Mouse (Mus musculus): ENCODE results near the gene Clspn. TPM values are rescaled to one million over a fixed set of nuclear protein-coding genes. Genes with fewer than 3 reads are reported as not detected.

Gene Clspn
- polyA plus RNA-seq, 1 experiment from 2014 or later = 48.1 TPM

DNA sequence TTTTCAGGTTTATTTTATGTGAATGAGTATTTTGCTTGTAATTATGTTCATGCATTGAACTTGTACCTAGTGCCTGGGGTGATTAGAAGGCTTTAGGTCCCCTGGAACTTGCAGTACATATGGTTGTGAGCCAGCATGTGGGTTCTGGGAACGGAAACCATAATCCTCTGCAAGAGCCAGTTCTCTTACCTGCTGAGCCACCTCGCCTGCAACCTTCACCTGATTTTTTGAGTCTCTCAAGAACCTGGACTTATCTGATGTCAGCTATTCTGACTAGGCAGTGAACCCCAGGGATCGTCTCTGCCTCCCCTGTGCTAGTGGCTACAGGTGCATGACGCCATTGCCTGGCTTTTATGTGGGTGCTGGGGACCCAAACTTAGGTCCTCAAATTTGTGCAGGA, 49.0 kb downstream of the Clspn start:
- Histone ChIP-seq H3K4me1 (peaks cover 15% of the 10 kb centered on the region), H3K4me3 (no peak overlapping the region), H3K9me3 (no peaks in the 10 kb centered on the region), H3K9ac (no peak overlapping the region), H3K36me3 (no peaks in the 10 kb centered on the region), H3K27ac (no peak overlapping the region), H3K27me3 (no peaks in the 10 kb centered on the region), H3K4me2 (no peak overlapping the region)
- ATAC-seq (ENCODE audit: insufficient number of reproducible peaks, insufficient read depth, low FRiP score, low TSS enrichment, low read depth) = no peak
- WGBS = 79% methylated on average over 4 of the region's 4 CpGs

DNA sequence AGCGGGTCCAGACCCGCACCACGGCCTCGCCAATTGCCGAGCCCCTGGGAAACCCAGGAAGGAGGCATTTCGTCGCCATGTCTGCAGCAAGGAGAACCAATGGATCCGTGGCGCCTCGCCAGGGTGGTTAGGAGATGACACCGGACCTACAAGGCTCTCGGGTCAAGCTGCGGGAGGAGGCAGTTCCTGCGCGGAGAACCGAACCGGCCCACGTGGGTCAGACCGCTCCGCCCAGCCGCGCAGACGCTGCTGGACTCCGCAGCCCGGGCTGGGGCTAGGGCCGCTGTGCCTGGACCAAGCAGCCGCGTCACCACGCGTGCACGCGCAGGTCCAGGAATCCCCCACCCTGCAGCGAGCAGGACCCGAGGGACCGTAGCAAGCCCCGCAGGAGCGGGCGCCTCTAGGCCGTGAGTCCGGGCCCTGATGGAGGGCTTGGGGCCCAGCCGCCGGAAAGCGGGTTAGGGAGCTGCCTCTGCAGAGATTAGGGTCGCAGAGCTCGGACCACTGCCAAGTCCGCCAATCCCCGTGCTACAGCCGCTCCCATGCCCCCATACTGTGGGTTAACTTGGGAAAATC, 53.0 kb downstream of the Clspn start, which contains the start of gene 5730409E04Rik:
Gene 5730409E04Rik, plus strand, starts transcription at position 213 of the 576 bp plus-strand sequence.
- ATAC-seq (ENCODE audit: insufficient number of reproducible peaks, insufficient read depth, low FRiP score, low TSS enrichment, low read depth) = peak; percentile 74
- under 1% methylated on average over 48 of the region's 48 CpGs for WGBS
- no peaks in the 10 kb centered on the region for H3K9me3 ChIP-seq
- peak within 1 kb of the TSS; percentile 90 for H3K9ac ChIP-seq
- H3K4me2 ChIP-seq = peak within 1 kb of the TSS; percentile 89
- peaks cover 17% of the 10 kb centered on the region for H3K36me3 ChIP-seq
- H3K4me1 ChIP-seq = peaks cover 3% of the 10 kb centered on the region; the same call in 1 of the 2 replicates
- H3K4me3 ChIP-seq = peak within 1 kb of the TSS; percentile 68
- H3K27ac ChIP-seq = 0 out of 2 replicates have a peak within 1 kb of the TSS, but pooled peaks have one; percentile 33
- H3K27me3 ChIP-seq = no peaks in the 10 kb centered on the region

DNA sequence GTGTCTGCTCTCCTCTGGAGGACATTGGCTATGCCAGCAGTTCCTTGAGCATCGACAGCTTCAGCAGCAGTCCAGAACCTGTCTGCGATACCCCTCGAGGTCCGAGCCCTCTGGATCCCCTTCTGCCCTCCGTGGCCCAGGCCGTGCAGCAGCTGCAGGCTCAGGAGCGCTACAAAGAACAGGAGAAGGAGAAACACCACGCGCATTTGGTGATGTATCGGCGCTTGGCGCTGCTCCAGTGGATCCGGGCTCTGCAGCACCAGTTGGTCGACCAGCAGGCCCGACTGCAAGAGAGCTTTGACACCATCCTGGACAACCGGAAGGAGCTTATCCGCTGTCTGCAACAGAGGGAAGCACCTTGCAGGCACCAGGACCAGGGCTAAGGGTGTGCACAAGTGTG, 55.3 kb downstream of the Clspn start:
- Histone ChIP-seq H3K4me1 (peaks cover 3% of the 10 kb centered on the region; the same call in 1 of the 2 replicates), H3K27me3 (no peaks in the 10 kb centered on the region), H3K9me3 (no peaks in the 10 kb centered on the region), H3K4me3 (no peak overlapping the region), H3K27ac (no peak overlapping the region), H3K36me3 (peaks cover 17% of the 10 kb centered on the region), H3K9ac (no peak overlapping the region), H3K4me2 (no peak overlapping the region)
- ATAC-seq (ENCODE audit: insufficient number of reproducible peaks, insufficient read depth, low FRiP score, low TSS enrichment, low read depth) = no peak
- 93% methylated on average over 17 of the region's 17 CpGs for WGBS

DNA sequence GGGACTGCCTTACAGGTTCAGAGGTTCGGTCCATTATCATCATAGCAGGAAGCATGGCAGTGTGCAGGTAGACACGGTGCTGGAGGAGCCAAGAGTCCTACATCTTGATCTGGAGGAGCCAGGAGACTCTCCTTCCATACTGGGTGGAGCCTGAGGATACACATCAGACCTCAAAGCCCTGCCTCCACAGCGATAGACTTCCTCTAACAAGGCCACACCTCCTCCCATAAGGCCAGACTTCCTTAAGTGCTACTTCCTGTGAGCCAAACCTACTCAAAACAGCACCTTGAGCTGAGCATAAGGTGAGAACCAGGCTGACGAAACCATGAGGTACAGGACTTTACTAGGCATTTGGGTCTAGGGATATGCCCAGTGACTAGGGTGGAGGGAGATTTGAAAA, 59.6 kb downstream of the Clspn start:
- Histone ChIP-seq H3K4me2 (no peak overlapping the region), H3K27me3 (peaks cover 24% of the 10 kb centered on the region), H3K27ac (no peak overlapping the region), H3K36me3 (peaks cover 17% of the 10 kb centered on the region), H3K4me1 (peaks cover 12% of the 10 kb centered on the region), H3K9me3 (no peaks in the 10 kb centered on the region), H3K9ac (no peak overlapping the region), H3K4me3 (no peak overlapping the region)
- ATAC-seq (ENCODE audit: insufficient number of reproducible peaks, insufficient read depth, low FRiP score, low TSS enrichment, low read depth) = no peak
- 84% methylated on average over 4 of the region's 4 CpGs for WGBS

DNA sequence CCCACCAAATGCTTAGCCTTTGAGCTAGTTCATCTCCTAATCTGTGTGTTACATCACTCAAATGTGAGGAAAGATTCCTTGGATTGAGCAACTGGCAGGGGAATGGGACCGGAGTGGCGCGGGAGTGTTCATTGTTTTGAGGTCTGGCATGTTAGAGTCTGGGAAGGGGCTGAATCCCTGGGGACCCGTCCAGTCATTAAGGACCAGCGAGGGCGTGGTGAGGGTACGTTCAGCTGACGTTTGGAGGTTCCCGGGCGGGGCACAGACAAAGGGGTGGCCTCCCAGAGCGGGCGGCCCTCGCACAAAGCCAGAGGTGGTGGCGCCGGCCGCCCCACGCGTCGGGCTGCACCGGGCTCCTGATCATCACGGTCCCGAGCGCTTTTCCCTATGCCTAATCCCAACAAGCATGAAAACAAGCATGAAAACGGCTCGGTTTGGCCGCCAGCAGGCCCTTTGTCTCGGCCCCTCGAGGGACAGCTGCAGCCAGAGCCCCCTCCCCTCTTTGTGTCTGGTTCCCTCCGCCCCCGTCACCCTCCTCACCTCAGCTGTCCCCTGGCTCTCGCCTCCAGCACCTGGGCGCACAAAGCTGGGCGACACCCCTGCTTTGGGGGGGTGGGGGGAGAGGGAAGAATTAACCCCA, 63.1 kb downstream of the Clspn start:
- H3K27ac ChIP-seq = no peak overlapping the region; the same call in 1 of the 2 replicates
- 3% methylated on average over 33 of the region's 33 CpGs for WGBS
- H3K27me3 ChIP-seq = peaks cover 30% of the 10 kb centered on the region
- peak overlapping the region; percentile 77 for H3K4me2 ChIP-seq
- no peaks in the 10 kb centered on the region for H3K36me3 ChIP-seq
- H3K4me3 ChIP-seq = peak overlapping the region; percentile 42
- no peak for ATAC-seq (ENCODE audit: insufficient number of reproducible peaks, insufficient read depth, low FRiP score, low TSS enrichment, low read depth)
- no peaks in the 10 kb centered on the region for H3K9me3 ChIP-seq
- H3K9ac ChIP-seq = peak overlapping the region; percentile 69
- H3K4me1 ChIP-seq = peaks cover 12% of the 10 kb centered on the region

DNA sequence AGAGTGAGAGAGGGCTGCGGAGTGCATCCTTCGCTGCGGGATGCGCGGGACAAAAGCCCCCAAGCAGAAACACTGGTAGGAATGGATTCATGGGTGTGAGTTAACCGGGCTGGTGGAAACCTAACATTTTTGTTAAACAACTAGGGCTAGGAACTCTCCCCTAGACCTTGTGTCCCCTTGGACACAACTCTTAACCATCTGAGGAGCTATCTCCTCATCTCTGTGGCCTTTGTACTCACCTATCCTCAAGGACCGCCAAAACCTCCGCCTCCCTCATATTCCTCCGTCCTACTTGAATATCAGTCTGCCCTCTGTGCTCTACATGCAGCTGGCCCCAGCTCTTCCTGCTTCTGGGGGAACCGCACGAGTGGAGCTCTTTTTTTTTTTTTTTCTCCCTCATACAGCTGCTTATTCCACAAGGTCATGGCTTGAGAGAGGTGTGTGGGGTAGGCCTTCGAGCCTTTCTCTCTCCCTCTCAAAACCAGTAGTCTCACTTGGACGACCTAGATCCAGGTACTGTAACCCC, 63.7 kb downstream of the Clspn start:
- Histone ChIP-seq H3K4me3 (peak overlapping the region; percentile 42), H3K9ac (peak overlapping the region; percentile 69), H3K4me1 (peaks cover 12% of the 10 kb centered on the region), H3K36me3 (no peaks in the 10 kb centered on the region), H3K27ac (no peak overlapping the region), H3K9me3 (no peaks in the 10 kb centered on the region), H3K27me3 (peaks cover 30% of the 10 kb centered on the region), H3K4me2 (peak overlapping the region; percentile 77)
- no peak; the same call in 1 of the 2 replicates for ATAC-seq (ENCODE audit: insufficient number of reproducible peaks, insufficient read depth, low FRiP score, low TSS enrichment, low read depth)
- WGBS = 17% methylated on average over 13 of the region's 13 CpGs

DNA sequence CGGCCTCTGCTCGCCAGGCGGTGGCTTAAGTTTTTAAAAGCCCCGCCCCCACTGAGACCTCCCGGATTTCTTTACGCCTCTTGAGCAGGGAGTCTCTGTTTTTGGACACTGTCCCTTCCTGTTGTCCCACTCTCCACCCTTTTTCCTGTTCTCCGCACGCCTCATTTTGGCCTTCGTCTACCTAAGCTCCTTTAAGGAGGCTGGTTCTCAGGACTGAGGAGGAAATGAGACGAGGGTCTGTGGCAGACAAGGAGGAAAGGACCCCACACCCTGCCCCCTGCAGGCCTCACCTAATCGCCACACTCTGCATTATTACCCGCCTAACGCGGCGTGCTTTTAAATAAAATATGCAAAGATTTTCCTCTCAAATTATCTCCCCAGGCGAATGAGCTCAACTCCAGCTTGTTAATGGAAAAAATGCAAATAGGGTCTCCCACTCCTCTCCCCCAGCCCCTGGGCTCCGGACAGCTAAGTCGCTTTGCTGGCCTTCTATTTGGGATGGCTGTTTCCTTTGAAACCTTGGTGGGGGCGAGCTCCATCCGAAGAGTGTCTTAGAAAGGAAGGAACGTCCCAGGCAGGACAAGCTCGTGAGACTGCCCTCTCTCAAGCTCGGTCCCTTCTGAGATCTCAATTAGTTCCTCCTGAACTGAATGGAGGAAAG, 70.4 kb downstream of the Clspn start:
- H3K4me3 ChIP-seq = peak overlapping the region; percentile 21
- H3K27ac ChIP-seq = no peak overlapping the region
- no peak for ATAC-seq (ENCODE audit: insufficient number of reproducible peaks, insufficient read depth, low FRiP score, low TSS enrichment, low read depth)
- H3K36me3 ChIP-seq = no peaks in the 10 kb centered on the region
- H3K9me3 ChIP-seq = no peaks in the 10 kb centered on the region
- H3K4me2 ChIP-seq = peak overlapping the region; percentile 53
- WGBS = 1% methylated on average over 23 of the region's 23 CpGs
- H3K27me3 ChIP-seq = no peaks in the 10 kb centered on the region; the same call in 1 of the 2 replicates
- peaks cover 11% of the 10 kb centered on the region; the same call in 1 of the 2 replicates for H3K4me1 ChIP-seq
- H3K9ac ChIP-seq = peak overlapping the region; percentile 53; the same call in 1 of the 2 replicates

DNA sequence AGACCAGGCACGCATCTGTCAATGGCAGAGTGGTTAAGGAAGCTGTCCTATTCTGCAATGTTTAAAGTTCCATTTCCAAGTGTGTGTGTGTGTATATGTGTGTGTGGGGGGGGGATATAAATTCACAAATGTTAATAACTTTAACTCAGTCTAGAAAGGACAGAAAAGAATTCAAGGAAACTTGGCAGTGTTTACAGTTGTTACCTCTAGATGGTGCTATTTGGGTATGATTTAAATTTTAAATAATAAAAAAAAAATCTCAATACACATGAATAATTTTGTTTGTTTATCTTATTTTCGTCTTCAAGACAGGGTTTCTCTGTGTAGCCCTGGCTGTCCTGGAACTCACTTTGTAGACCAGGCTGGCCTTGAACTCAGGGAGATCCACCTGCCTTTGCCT, 75.2 kb downstream of the Clspn start:
- Histone ChIP-seq H3K4me3 (no peak overlapping the region), H3K4me2 (no peak overlapping the region), H3K4me1 (peaks cover 8% of the 10 kb centered on the region; the same call in 1 of the 2 replicates), H3K27me3 (peaks cover 22% of the 10 kb centered on the region), H3K27ac (no peak overlapping the region), H3K9ac (no peak overlapping the region), H3K9me3 (no peaks in the 10 kb centered on the region), H3K36me3 (no peaks in the 10 kb centered on the region)
- 48% methylated on average over 2 of the region's 2 CpGs for WGBS
- no peak for ATAC-seq (ENCODE audit: insufficient number of reproducible peaks, insufficient read depth, low FRiP score, low TSS enrichment, low read depth)

DNA sequence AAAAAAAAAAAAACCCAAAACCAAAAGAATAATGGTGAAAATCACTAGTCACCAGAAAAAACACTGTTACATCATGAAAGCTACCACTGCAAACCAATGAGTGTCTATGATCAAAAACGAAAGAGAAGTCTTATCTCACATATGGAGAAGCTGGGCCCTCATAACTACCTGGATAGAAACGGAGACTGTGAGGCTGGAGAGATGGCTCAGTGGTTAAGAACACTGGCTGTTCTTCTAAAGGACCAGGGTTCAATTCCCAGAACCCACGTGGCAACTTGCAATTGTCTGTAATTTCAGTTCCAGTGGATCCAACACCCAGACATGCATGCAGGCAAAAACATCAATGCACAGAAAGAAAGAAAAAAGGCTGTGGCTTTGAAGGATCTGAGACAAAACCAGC, 75.9 kb downstream of the Clspn start:
- Histone ChIP-seq H3K4me2 (no peak overlapping the region), H3K9ac (no peak overlapping the region), H3K4me3 (no peak overlapping the region), H3K4me1 (0 out of 2 replicates have a peak, but pooled peaks cover under 1% of the 10 kb centered on the region), H3K27ac (no peak overlapping the region), H3K36me3 (no peaks in the 10 kb centered on the region), H3K27me3 (peaks cover 23% of the 10 kb centered on the region), H3K9me3 (no peaks in the 10 kb centered on the region)
- ATAC-seq (ENCODE audit: insufficient number of reproducible peaks, insufficient read depth, low FRiP score, low TSS enrichment, low read depth) = no peak
- WGBS = 58% methylated on average over 3 of the region's 3 CpGs

DNA sequence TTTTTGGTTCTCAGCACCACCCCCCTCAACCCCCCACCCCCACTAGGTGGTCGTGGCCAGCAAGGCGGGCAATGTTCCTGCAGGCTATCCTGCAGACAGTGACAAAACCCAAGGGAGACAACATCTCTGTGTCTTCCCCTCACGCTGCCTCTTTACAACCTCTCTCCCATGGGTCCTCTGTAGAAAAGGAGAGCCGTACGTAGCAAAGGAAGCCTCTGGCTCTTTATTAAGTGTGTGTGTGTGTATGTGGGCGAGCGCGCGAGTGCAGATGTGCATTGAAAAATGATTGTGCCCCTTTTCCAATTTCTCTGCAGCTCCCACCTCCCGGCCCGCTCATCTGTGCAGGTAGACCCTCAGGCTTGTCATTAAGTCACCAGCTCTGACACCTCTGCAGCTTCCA, 79.6 kb downstream of the Clspn start:
- ATAC-seq (ENCODE audit: insufficient number of reproducible peaks, insufficient read depth, low FRiP score, low TSS enrichment, low read depth) = no peak
- Histone ChIP-seq H3K4me1 (no peaks in the 10 kb centered on the region), H3K9me3 (no peaks in the 10 kb centered on the region), H3K36me3 (no peaks in the 10 kb centered on the region), H3K27me3 (peaks cover 30% of the 10 kb centered on the region), H3K9ac (0 out of 2 replicates have a peak overlapping the region, but pooled peaks have one; percentile 11), H3K4me3 (no peak overlapping the region), H3K27ac (no peak overlapping the region), H3K4me2 (0 out of 2 replicates have a peak overlapping the region, but pooled peaks have one; percentile 1)
- WGBS = 23% methylated on average over 11 of the region's 11 CpGs

DNA sequence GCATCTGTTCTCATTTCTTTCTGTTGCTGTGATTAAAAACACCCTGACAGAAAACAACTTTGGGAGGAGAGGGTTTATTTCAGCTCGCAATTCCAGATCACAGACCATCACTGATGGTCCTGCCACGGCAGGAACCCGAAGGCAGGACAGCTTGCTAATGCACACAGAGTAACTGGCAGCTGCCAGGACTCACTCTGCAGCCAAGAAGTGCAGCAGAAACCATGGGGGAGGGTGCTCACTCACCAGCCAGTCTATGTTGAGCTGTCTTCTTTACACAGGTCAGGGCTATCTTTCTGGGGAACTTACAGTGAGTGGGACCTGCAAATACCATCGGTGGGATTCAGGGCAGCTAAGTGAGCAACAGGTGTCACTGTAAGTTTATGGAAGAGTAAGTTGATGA, 80.7 kb downstream of the Clspn start:
- Histone ChIP-seq H3K4me2 (no peak overlapping the region), H3K4me3 (no peak overlapping the region), H3K36me3 (no peaks in the 10 kb centered on the region), H3K9me3 (no peaks in the 10 kb centered on the region), H3K27ac (no peak overlapping the region), H3K27me3 (peaks cover 30% of the 10 kb centered on the region), H3K9ac (no peak overlapping the region), H3K4me1 (no peaks in the 10 kb centered on the region)
- WGBS = 58% methylated on average over 4 of the region's 4 CpGs
- ATAC-seq (ENCODE audit: insufficient number of reproducible peaks, insufficient read depth, low FRiP score, low TSS enrichment, low read depth) = no peak

All from embryonic facial prominence, embryonic 13.5 days (tissue).